Mouse (Mus musculus) stomach, postnatal 0 days (tissue): Measurements from ENCODE around the gene Spsb1.

Source experiments
- CTCF ChIP-seq: IDR thresholded peaks from 2 replicates; pipeline ENCODE4 v1.5.1; 2016; ENCODE audit warnings: antibody characterized with exemption, low read depth, mild to moderate bottlenecking, moderate library complexity
- EP300 ChIP-seq: optimal IDR thresholded peaks from 2 replicates; pipeline ENCODE3; 2016; ENCODE audit warnings: antibody characterized with exemption

- no peak for TF ChIP-seq CTCF
- no peak for TF ChIP-seq EP300
These were observed 65.9 kb downstream of the Spsb1 start for GRCm38 (mm10) chr4:149888736-149889470.
